Mouse (Mus musculus): ENCODE results near the gene Xpo4. TPM values are rescaled to one million over a fixed set of nuclear protein-coding genes. Genes with fewer than 3 reads are reported as not detected.
"Not testable (repeated sequence)": the region's sequence is repeated elsewhere in the genome, so short reads cannot be mapped to it uniquely, and the experiment has no call there.

Gene Xpo4
- polyA plus RNA-seq, 1 experiment from 2014 or later = 12.0 TPM

- Histone ChIP-seq H3K9ac (no peak overlapping the region), H3K27me3 (replicated peaks) (no peaks in the 10 kb centered on the region), H3K4me1 (no peaks in the 10 kb centered on the region), H3K9me3 (no peaks in the 10 kb centered on the region), H3K36me3 (peaks cover 82% of the 10 kb centered on the region), H3K4me2 (no peak overlapping the region), H3K4me3 (no peak overlapping the region), H3K27ac (replicated peaks) (no peak overlapping the region)
- WGBS = 78% methylated on average over 10 of the region's 10 CpGs
- ATAC-seq (ENCODE audit: extremely low read depth, insufficient number of reproducible peaks, low FRiP score, low TSS enrichment) = no peak
Measured at GRCm38 (mm10) chr14:57699016-57699415, 33.8 kb upstream of the Xpo4 start.

- Histone ChIP-seq H3K36me3 (peaks cover 86% of the 10 kb centered on the region), H3K4me3 (no peak overlapping the region), H3K27ac (replicated peaks) (no peak overlapping the region), H3K9me3 (no peaks in the 10 kb centered on the region), H3K27me3 (replicated peaks) (no peaks in the 10 kb centered on the region), H3K9ac (no peak overlapping the region), H3K4me1 (no peaks in the 10 kb centered on the region), H3K4me2 (no peak overlapping the region)
- 93% methylated on average over 15 of the region's 15 CpGs for WGBS
- ATAC-seq (ENCODE audit: extremely low read depth, insufficient number of reproducible peaks, low FRiP score, low TSS enrichment) = no peak
Measured at GRCm38 (mm10) chr14:57696066-57696465, 30.8 kb upstream of the Xpo4 start.

- no peaks in the 10 kb centered on the region for H3K4me1 ChIP-seq
- no peak overlapping the region for H3K27ac ChIP-seq (replicated peaks)
- peaks cover 90% of the 10 kb centered on the region for H3K36me3 ChIP-seq
- H3K4me2 ChIP-seq = no peak overlapping the region
- 86% methylated on average over 8 of the region's 8 CpGs for WGBS
- no peaks in the 10 kb centered on the region for H3K9me3 ChIP-seq
- no peaks in the 10 kb centered on the region for H3K27me3 ChIP-seq (replicated peaks)
- no peak for ATAC-seq (ENCODE audit: extremely low read depth, insufficient number of reproducible peaks, low FRiP score, low TSS enrichment)
- H3K4me3 ChIP-seq = no peak overlapping the region
- H3K9ac ChIP-seq = no peak overlapping the region
Measured at GRCm38 (mm10) chr14:57695550-57695949, 30.3 kb upstream of the Xpo4 start.

- no peak for ATAC-seq (ENCODE audit: extremely low read depth, insufficient number of reproducible peaks, low FRiP score, low TSS enrichment)
- H3K9me3 ChIP-seq = no peaks in the 10 kb centered on the region
- WGBS = 82% methylated on average over 16 of the region's 16 CpGs
- no peak overlapping the region for H3K27ac ChIP-seq (replicated peaks)
- H3K4me1 ChIP-seq = no peaks in the 10 kb centered on the region
- no peak overlapping the region for H3K9ac ChIP-seq
- no peaks in the 10 kb centered on the region for H3K27me3 ChIP-seq (replicated peaks)
- no peak overlapping the region for H3K4me2 ChIP-seq
- H3K4me3 ChIP-seq = no peak overlapping the region
- peaks cover 88% of the 10 kb centered on the region for H3K36me3 ChIP-seq
Measured at GRCm38 (mm10) chr14:57694246-57694645, 29.0 kb upstream of the Xpo4 start.

GRCm38 (mm10) chr14:57692517-57693130 lies 27.4 kb upstream of the Xpo4 start:
- H3K27me3 ChIP-seq (replicated peaks) = no peaks in the 10 kb centered on the region
- no peak overlapping the region for H3K9ac ChIP-seq
- H3K36me3 ChIP-seq = peaks cover 90% of the 10 kb centered on the region
- no peaks in the 10 kb centered on the region for H3K4me1 ChIP-seq
- no peak overlapping the region for H3K4me3 ChIP-seq
- no peak for ATAC-seq (ENCODE audit: extremely low read depth, insufficient number of reproducible peaks, low FRiP score, low TSS enrichment)
- no peaks in the 10 kb centered on the region for H3K9me3 ChIP-seq
- WGBS = 79% methylated on average over 17 of the region's 17 CpGs
- H3K27ac ChIP-seq (replicated peaks) = no peak overlapping the region
- H3K4me2 ChIP-seq = no peak overlapping the region

GRCm38 (mm10) chr14:57691316-57691715 lies 26.1 kb upstream of the Xpo4 start:
- ATAC-seq (ENCODE audit: extremely low read depth, insufficient number of reproducible peaks, low FRiP score, low TSS enrichment) = no peak

GRCm38 (mm10) chr14:57690681-57691080 lies 25.5 kb upstream of the Xpo4 start:
- no peaks in the 10 kb centered on the region for H3K4me1 ChIP-seq
- no peak overlapping the region for H3K4me3 ChIP-seq
- H3K27me3 ChIP-seq (replicated peaks) = no peaks in the 10 kb centered on the region
- H3K27ac ChIP-seq (replicated peaks) = no peak overlapping the region
- no peak overlapping the region for H3K4me2 ChIP-seq
- WGBS = 83% methylated on average over 8 of the region's 8 CpGs
- no peak for ATAC-seq (ENCODE audit: extremely low read depth, insufficient number of reproducible peaks, low FRiP score, low TSS enrichment)
- H3K9ac ChIP-seq = no peak overlapping the region
- H3K9me3 ChIP-seq = no peaks in the 10 kb centered on the region
- peaks cover 72% of the 10 kb centered on the region for H3K36me3 ChIP-seq

More at GRCm38 (mm10) chr14:57691316-57691715, 26.1 kb upstream of the Xpo4 start:
- H3K27me3 ChIP-seq (replicated peaks) = no peaks in the 10 kb centered on the region
- H3K9ac ChIP-seq = no peak overlapping the region
- no peak overlapping the region for H3K27ac ChIP-seq (replicated peaks)
- no peaks in the 10 kb centered on the region for H3K4me1 ChIP-seq
- WGBS = 89% methylated on average over 24 of the region's 24 CpGs
- no peak overlapping the region for H3K4me3 ChIP-seq
- H3K9me3 ChIP-seq = no peaks in the 10 kb centered on the region
- no peak overlapping the region for H3K4me2 ChIP-seq
- peaks cover 78% of the 10 kb centered on the region for H3K36me3 ChIP-seq

- not testable (repeated sequence) for ATAC-seq (ENCODE audit: extremely low read depth, insufficient number of reproducible peaks, low FRiP score, low TSS enrichment); H3K27me3 ChIP-seq (replicated peaks); H3K9ac ChIP-seq; H3K4me1 ChIP-seq; H3K27ac ChIP-seq (replicated peaks); H3K9me3 ChIP-seq; H3K4me3 ChIP-seq; H3K4me2 ChIP-seq
- peaks cover 48% of the 10 kb centered on the region for H3K36me3 ChIP-seq
- 86% methylated on average over 7 of the region's 7 CpGs for WGBS
Measured at GRCm38 (mm10) chr14:57688066-57688465, 22.8 kb upstream of the Xpo4 start.

GRCm38 (mm10) chr14:57687441-57687840 lies 22.2 kb upstream of the Xpo4 start:
- Histone ChIP-seq H3K36me3 (peaks cover 42% of the 10 kb centered on the region), H3K27ac (replicated peaks) (no peak overlapping the region), H3K9ac (no peak overlapping the region), H3K4me1 (no peaks in the 10 kb centered on the region), H3K27me3 (replicated peaks) (no peaks in the 10 kb centered on the region), H3K4me3 (no peak overlapping the region), H3K4me2 (no peak overlapping the region), H3K9me3 (no peaks in the 10 kb centered on the region)
- no peak for ATAC-seq (ENCODE audit: extremely low read depth, insufficient number of reproducible peaks, low FRiP score, low TSS enrichment)
- WGBS = 79% methylated on average over 5 of the region's 5 CpGs

- H3K27me3 ChIP-seq (replicated peaks) = no peaks in the 10 kb centered on the region
- ATAC-seq (ENCODE audit: extremely low read depth, insufficient number of reproducible peaks, low FRiP score, low TSS enrichment) = no peak
- no peak overlapping the region for H3K4me3 ChIP-seq
- WGBS = 87% methylated on average over 6 of the region's 6 CpGs
- no peaks in the 10 kb centered on the region for H3K9me3 ChIP-seq
- peaks cover 36% of the 10 kb centered on the region for H3K36me3 ChIP-seq
- H3K9ac ChIP-seq = no peak overlapping the region
- H3K4me2 ChIP-seq = no peak overlapping the region
- no peak overlapping the region for H3K27ac ChIP-seq (replicated peaks)
- no peaks in the 10 kb centered on the region for H3K4me1 ChIP-seq
Measured at GRCm38 (mm10) chr14:57686647-57687046, 21.4 kb upstream of the Xpo4 start.

GRCm38 (mm10) chr14:57684579-57684978 lies 19.3 kb upstream of the Xpo4 start:
- no peak for ATAC-seq (ENCODE audit: extremely low read depth, insufficient number of reproducible peaks, low FRiP score, low TSS enrichment)
- Histone ChIP-seq H3K4me2 (no peak overlapping the region), H3K9me3 (no peaks in the 10 kb centered on the region), H3K4me3 (no peak overlapping the region), H3K9ac (no peak overlapping the region), H3K27me3 (replicated peaks) (no peaks in the 10 kb centered on the region), H3K36me3 (peaks cover 16% of the 10 kb centered on the region), H3K27ac (replicated peaks) (no peak overlapping the region), H3K4me1 (no peaks in the 10 kb centered on the region)
- 9% methylated on average over 1 of the region's 1 CpGs for WGBS

GRCm38 (mm10) chr14:57682751-57683150 lies 17.5 kb upstream of the Xpo4 start:
- H3K36me3 ChIP-seq = no peaks in the 10 kb centered on the region; the same call in 1 of the 2 replicates
- no peak overlapping the region for H3K4me2 ChIP-seq
- H3K9me3 ChIP-seq = no peaks in the 10 kb centered on the region
- H3K9ac ChIP-seq = no peak overlapping the region
- no peaks in the 10 kb centered on the region for H3K4me1 ChIP-seq
- no peaks in the 10 kb centered on the region for H3K27me3 ChIP-seq (replicated peaks)
- H3K4me3 ChIP-seq = no peak overlapping the region
- WGBS = 82% methylated on average over 4 of the region's 4 CpGs
- no peak for ATAC-seq (ENCODE audit: extremely low read depth, insufficient number of reproducible peaks, low FRiP score, low TSS enrichment)
- no peak overlapping the region for H3K27ac ChIP-seq (replicated peaks)
